Mouse (Mus musculus) neural tube, postnatal 0 days (tissue): ENCODE results near the gene Slc6a2. TPM values are rescaled to one million over a fixed set of nuclear protein-coding genes. Genes with fewer than 3 reads are reported as not detected.

Experiments used
- microRNA-seq: library from miRNA; unstranded; fragments of <30 nt; microRNA quantifications from one replicate; pipeline ENCODE4, GENCODE M21; 2016
- polyA plus RNA-seq: library from polyadenylated mRNA; unstranded; fragments of >200 nt; fragmentation: Nextera tagmentation; extraction: Ambion mirVana; gene quantifications from 2 replicates; pipeline ENCODE4 v1.2.1, GENCODE M21; 2015

Gene Slc6a2
- 0.08 TPM in 1 of 2 replicates, not detected in the other for polyA plus RNA-seq

DNA sequence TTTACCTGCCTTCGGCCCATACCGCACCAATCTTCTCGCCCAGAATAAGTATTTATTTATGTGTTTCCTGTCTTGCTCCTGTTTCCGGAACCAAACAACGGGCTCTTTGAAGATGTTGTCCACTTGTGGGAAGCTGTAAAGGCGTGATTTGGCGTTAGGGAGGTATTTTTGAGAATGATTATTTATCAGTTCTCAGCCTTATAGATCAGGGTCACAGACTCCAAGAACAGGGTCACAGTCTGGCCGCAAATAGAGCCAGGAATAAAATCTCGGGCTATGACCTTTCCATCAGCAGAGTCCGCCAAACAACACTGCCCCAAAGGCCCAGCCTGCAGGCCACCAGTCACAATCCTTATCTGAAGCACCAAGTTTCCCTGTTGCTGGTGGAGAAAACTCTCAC lies at the start of gene Slc6a2:
Gene Slc6a2, plus strand, starts transcription at position 301 of the 400 bp plus-strand sequence.

DNA sequence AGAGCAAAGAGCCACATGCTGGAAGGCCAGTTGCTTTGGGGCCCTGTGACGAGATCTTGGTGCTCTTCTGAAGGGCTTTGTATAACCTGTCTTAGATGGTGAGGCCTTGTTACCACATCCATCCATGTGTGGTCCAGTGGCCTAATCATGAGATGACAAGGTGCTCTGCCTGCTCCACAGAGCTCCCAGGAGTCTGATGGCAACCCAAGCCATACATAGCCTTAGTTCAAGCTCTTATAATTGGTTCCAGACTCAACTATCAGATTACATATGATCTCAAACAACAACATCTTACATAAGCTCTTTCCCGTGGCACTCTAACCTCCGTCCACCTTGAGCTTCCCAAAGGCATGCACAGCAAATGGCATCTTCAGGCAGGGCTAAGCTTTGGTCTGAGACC lies 88.2 kb downstream of the Slc6a2 start, which contains the start of gene Ces1a:
Gene Ces1a, minus strand, starts transcription at position 101 of the 400 bp plus-strand sequence.

Small RNAs within 50 kb of the gene (microRNA-seq; reads per million reads assigned to microRNA genes)
- not detected for gene Gm22151

Other genes starting within 250 kb of the Slc6a2 start
- gene Mmp2, start 132.8 kb upstream of the Slc6a2 start, polyA plus RNA-seq = 27.3 and 29.9 TPM in 2 replicates
- gene Lpcat2, start 104.7 kb upstream of the Slc6a2 start, polyA plus RNA-seq = 12.9 and 15.2 TPM in 2 replicates
- not detected in 2 replicates for gene Capns2, start 58.7 kb upstream of the Slc6a2 start, polyA plus RNA-seq
- not detected in 2 replicates for gene Ces1a, start 88.1 kb downstream of the Slc6a2 start, polyA plus RNA-seq
- not detected in 2 replicates for gene Ces1b, start 119.9 kb downstream of the Slc6a2 start, polyA plus RNA-seq
- gene Ces1c, start 171.2 kb downstream of the Slc6a2 start, polyA plus RNA-seq = not detected in 2 replicates
- gene Ces1d, start 237.8 kb downstream of the Slc6a2 start, polyA plus RNA-seq = 0.10 and 0.15 TPM in 2 replicates